Mouse (Mus musculus) neural tube, embryonic 12.5 days (tissue): ENCODE results near the gene Uchl3. TPM values are rescaled to one million over a fixed set of nuclear protein-coding genes. Genes with fewer than 3 reads are reported as not detected.

Experiments used
- ATAC-seq: fragments of 200-750 bp; cut with Nextera tagmentation; 2 replicates; pipeline ENCODE4 v1.8.0; 2017; ENCODE audit warnings: low read depth, mild to moderate bottlenecking, moderate TSS enrichment, moderate library complexity; ENCODE audit not compliant: low FRiP score
- H3K27ac ChIP-seq: fragments of 300-500 bp; sonication (generic); 2 replicates; pipeline ENCODE4 v1.5.1; 2016
- H3K27me3 ChIP-seq: fragments of 300-500 bp; sonication (generic); replicated peaks from 2 replicates; pipeline ENCODE4 v1.6.1; 2016; ENCODE audit warnings: mild to moderate bottlenecking
- H3K36me3 ChIP-seq: fragments of 300-500 bp; sonication (generic); 2 replicates; pipeline ENCODE4 v1.6.1; 2016; ENCODE audit warnings: mild to moderate bottlenecking
- H3K4me1 ChIP-seq: fragments of 300-500 bp; sonication (generic); 2 replicates; pipeline ENCODE4 v1.6.1; 2016
- H3K4me2 ChIP-seq: fragments of 300-500 bp; sonication (generic); replicated peaks from 2 replicates; pipeline ENCODE4 v1.6.1; 2016; ENCODE audit warnings: mild to moderate bottlenecking
- H3K4me3 ChIP-seq: fragments of 300-500 bp; sonication (generic); 2 replicates; pipeline ENCODE4 v1.5.1; 2016
- H3K9ac ChIP-seq: fragments of 300-500 bp; sonication (generic); 2 replicates; pipeline ENCODE4 v1.6.1; 2016; ENCODE audit warnings: mild to moderate bottlenecking
- H3K9me3 ChIP-seq: fragments of 300-500 bp; sonication (generic); 2 replicates; pipeline ENCODE4 v1.6.1; 2016; ENCODE audit warnings: mild to moderate bottlenecking
- WGBS: fragments of 180-500 bp; shearing (Covaris S2); methylation state at CpG from one replicate; pipeline ENCODE4 v1.1.7; 2016; 5-methylcytosine and 5-hydroxymethylcytosine counted together
- polyA plus RNA-seq: library from polyadenylated mRNA; unstranded; fragments of >200 nt; fragmentation: Nextera tagmentation; extraction: Ambion mirVana; gene quantifications from 2 replicates; pipeline ENCODE4 v1.2.1, GENCODE M21; 2016

The Uchl3 gene
- polyA plus RNA-seq, 1 experiment from 2014 or later: 172 TPM

- 87% methylated on average over 6 of the region's 6 CpGs for WGBS
- Histone ChIP-seq H3K9ac (no peak overlapping the region), H3K4me2 (no peak overlapping the region), H3K36me3 (peaks cover 1% of the 10 kb centered on the region; the same call in 1 of the 2 replicates), H3K4me1 (no peaks in the 10 kb centered on the region), H3K4me3 (no peak overlapping the region), H3K9me3 (no peaks in the 10 kb centered on the region), H3K27me3 (no peaks in the 10 kb centered on the region), H3K27ac (no peak overlapping the region)
- no peak for ATAC-seq
Observed at GRCm38 (mm10) chr14:101687696-101688095, 33.9 kb downstream of the Uchl3 start.

- peaks cover 4% of the 10 kb centered on the region; the same call in 1 of the 2 replicates for H3K36me3 ChIP-seq
- no peaks in the 10 kb centered on the region for H3K9me3 ChIP-seq
- no peak overlapping the region for H3K27ac ChIP-seq
- ATAC-seq: no peak
- no peak overlapping the region for H3K9ac ChIP-seq
- H3K4me2 ChIP-seq: no peak overlapping the region
- no peak overlapping the region for H3K4me3 ChIP-seq
- 89% methylated on average over 2 of the region's 2 CpGs for WGBS
- H3K27me3 ChIP-seq: no peaks in the 10 kb centered on the region
- no peaks in the 10 kb centered on the region for H3K4me1 ChIP-seq
Observed at GRCm38 (mm10) chr14:101688406-101688805, 34.6 kb downstream of the Uchl3 start.

GRCm38 (mm10) chr14:101704479-101704878 lies 50.7 kb downstream of the Uchl3 start:
- Histone ChIP-seq H3K9me3 (no peaks in the 10 kb centered on the region), H3K4me2 (no peak overlapping the region), H3K36me3 (no peaks in the 10 kb centered on the region), H3K4me3 (no peak overlapping the region), H3K27ac (no peak overlapping the region), H3K9ac (no peak overlapping the region), H3K4me1 (no peaks in the 10 kb centered on the region), H3K27me3 (no peaks in the 10 kb centered on the region)
- no peak for ATAC-seq
- 86% methylated on average over 4 of the region's 4 CpGs for WGBS

GRCm38 (mm10) chr14:101707088-101707487 lies 53.3 kb downstream of the Uchl3 start:
- WGBS: 93% methylated on average over 5 of the region's 5 CpGs
- Histone ChIP-seq H3K4me2 (no peak overlapping the region), H3K9me3 (no peaks in the 10 kb centered on the region), H3K27ac (no peak overlapping the region), H3K4me1 (no peaks in the 10 kb centered on the region), H3K27me3 (no peaks in the 10 kb centered on the region), H3K4me3 (no peak overlapping the region), H3K9ac (no peak overlapping the region), H3K36me3 (no peaks in the 10 kb centered on the region)
- ATAC-seq: no peak

GRCm38 (mm10) chr14:101714414-101714813 lies 60.6 kb downstream of the Uchl3 start:
- Histone ChIP-seq H3K4me3 (no peak overlapping the region), H3K27me3 (no peaks in the 10 kb centered on the region), H3K9me3 (no peaks in the 10 kb centered on the region), H3K27ac (no peak overlapping the region), H3K4me1 (no peaks in the 10 kb centered on the region), H3K4me2 (no peak overlapping the region), H3K9ac (no peak overlapping the region), H3K36me3 (no peaks in the 10 kb centered on the region)
- 71% methylated on average over 2 of the region's 2 CpGs for WGBS
- ATAC-seq: no peak

GRCm38 (mm10) chr14:101729237-101729971 lies 75.6 kb downstream of the Uchl3 start, which contains the start of the genes Gm9922 and Lmo7:
Gene Gm9922 (minus strand): TSS chr14:101729814.
Gene Lmo7 (plus strand): TSS chr14:101729957.
- no peak within 1 kb of the TSS for H3K27ac ChIP-seq
- peaks cover 11% of the 10 kb centered on the region for H3K4me1 ChIP-seq
- under 1% methylated on average over 51 of the region's 51 CpGs for WGBS
- H3K4me2 ChIP-seq: peak within 1 kb of the TSS; percentile 100
- ATAC-seq: peak; percentile 87
- no peaks in the 10 kb centered on the region for H3K36me3 ChIP-seq
- peak within 1 kb of the TSS; percentile 53 for H3K4me3 ChIP-seq
- no peaks in the 10 kb centered on the region for H3K9me3 ChIP-seq
- H3K9ac ChIP-seq: peak within 1 kb of the TSS; percentile 50
- peaks cover 29% of the 10 kb centered on the region for H3K27me3 ChIP-seq

- H3K4me2 ChIP-seq: peak overlapping the region; percentile 100
- H3K4me1 ChIP-seq: peaks cover 11% of the 10 kb centered on the region
- H3K9ac ChIP-seq: peak overlapping the region; percentile 50; the same call in 1 of the 2 replicates
- H3K36me3 ChIP-seq: no peaks in the 10 kb centered on the region
- WGBS: under 1% methylated on average over 28 of the region's 28 CpGs
- H3K9me3 ChIP-seq: no peaks in the 10 kb centered on the region
- ATAC-seq: peak; percentile 80
- H3K27me3 ChIP-seq: peaks cover 29% of the 10 kb centered on the region
- H3K4me3 ChIP-seq: peak overlapping the region; percentile 53
- no peak overlapping the region for H3K27ac ChIP-seq
Observed at GRCm38 (mm10) chr14:101729972-101730692, 76.4 kb downstream of the Uchl3 start.

- no peak overlapping the region for H3K4me2 ChIP-seq
- ATAC-seq: no peak
- 32% methylated on average over 10 of the region's 10 CpGs for WGBS
- H3K4me3 ChIP-seq: no peak overlapping the region
- H3K9me3 ChIP-seq: no peaks in the 10 kb centered on the region
- H3K9ac ChIP-seq: no peak overlapping the region
- peaks cover 11% of the 10 kb centered on the region for H3K4me1 ChIP-seq
- H3K27me3 ChIP-seq: peaks cover 19% of the 10 kb centered on the region
- H3K36me3 ChIP-seq: no peaks in the 10 kb centered on the region
- H3K27ac ChIP-seq: no peak overlapping the region
Observed at GRCm38 (mm10) chr14:101733542-101734303, 80.0 kb downstream of the Uchl3 start.

- Histone ChIP-seq H3K4me3 (no peak overlapping the region), H3K27me3 (no peaks in the 10 kb centered on the region), H3K4me2 (no peak overlapping the region), H3K27ac (no peak overlapping the region), H3K9ac (no peak overlapping the region), H3K4me1 (no peaks in the 10 kb centered on the region), H3K9me3 (no peaks in the 10 kb centered on the region), H3K36me3 (no peaks in the 10 kb centered on the region)
- WGBS: 84% methylated on average over 4 of the region's 4 CpGs
- no peak for ATAC-seq
Observed at GRCm38 (mm10) chr14:101737501-101737900, 83.7 kb downstream of the Uchl3 start.

Other genes starting within 250 kb of the Uchl3 start
- 5.8 and 7.5 TPM in 2 replicates for gene Tbc1d4, start 44.8 kb upstream of the Uchl3 start, polyA plus RNA-seq
- 100 and 103 TPM in 2 replicates for gene Commd6, start 13.3 kb upstream of the Uchl3 start, polyA plus RNA-seq
- gene Gm9922, start 75.8 kb downstream of the Uchl3 start, polyA plus RNA-seq: 0.52 TPM in 1 of 2 replicates, not detected in the other
- gene Lmo7, start 76.0 kb downstream of the Uchl3 start, polyA plus RNA-seq: 2.5 and 3.3 TPM in 2 replicates